ENCODE assay signal across 8 mouse cellular contexts in the genomic region with DNA sequence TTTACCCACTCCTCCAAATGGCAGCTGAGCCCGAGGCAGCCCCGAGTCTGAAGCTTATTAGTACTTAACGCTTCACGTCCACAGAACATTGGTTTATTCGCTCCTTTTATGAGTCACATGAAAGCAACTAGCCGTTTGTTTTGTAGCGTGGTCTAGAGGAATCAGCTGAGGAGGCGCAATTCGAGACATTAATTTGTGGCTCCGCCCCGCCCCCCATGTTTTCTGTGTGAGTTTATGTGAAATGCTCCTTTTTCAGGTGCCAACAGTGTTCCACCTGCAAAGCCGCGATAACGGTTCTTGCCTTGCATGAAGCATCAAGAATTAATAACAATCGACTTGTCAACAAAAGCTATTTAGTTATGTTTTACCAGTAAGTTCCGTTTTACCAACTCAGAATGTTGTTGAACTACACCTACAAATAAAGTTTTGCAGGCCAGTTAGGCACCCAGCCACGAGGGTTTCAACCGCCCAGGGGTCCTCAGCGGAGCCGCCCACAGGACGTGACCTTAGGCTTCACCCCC. TPM values are rescaled to one million over a fixed set of nuclear protein-coding genes. Genes with fewer than 3 reads are reported as not detected.
A peak's percentile ranks its signal among the peaks of the same experiment; 100 is the strongest.
DNase-seq lines count a peak whose midpoint lies in the region; ATAC-seq lines count a peak whose summit lies in the region.

No protein-coding gene starts in this region.

- 6% methylated on average over 21 of the region's 21 CpGs for WGBS in heart, embryonic 13.5 days
- 2% methylated on average over 21 of the region's 21 CpGs for WGBS in forebrain, embryonic 14.5 days
- WGBS in limb, embryonic 11.5 days: 3% methylated on average over 21 of the region's 21 CpGs
- 3% methylated on average over 21 of the region's 21 CpGs for WGBS in neural tube, embryonic 11.5 days

- peak overlapping the region; percentile 92 for H3K27ac ChIP-seq in heart, embryonic 13.5 days (replicated peaks)
- H3K27ac ChIP-seq in forebrain, embryonic 14.5 days (ENCODE audit: low read depth, low read length): peak overlapping the region; percentile 70; the same call in 1 of the 2 replicates
- H3K27ac ChIP-seq in limb, embryonic 11.5 days (replicated peaks; ENCODE audit: low read depth, low read length): peak overlapping the region; percentile 64
- H3K27ac ChIP-seq in neural tube, embryonic 11.5 days (ENCODE audit: low read depth, low read length): peak overlapping the region; percentile 79

- intact Hi-C loops in heart, postnatal 14 days (cut with DNase I): no loop called here
- intact Hi-C loops in left cerebral cortex, postnatal 10 days (cut with DNase I): no loop called here
- intact Hi-C loops in left cerebral cortex, postnatal 14 days (cut with DNase I): no loop called here

- peaks cover 13% of the 10 kb centered on the region for H3K4me1 ChIP-seq in heart, embryonic 13.5 days
- 0 out of 2 replicates have a peak, but pooled peaks cover 7% of the 10 kb centered on the region for H3K4me1 ChIP-seq in forebrain, embryonic 14.5 days (ENCODE audit: control insufficient read depth, insufficient read depth, low read length)
- 0 out of 2 replicates have a peak, but pooled peaks cover 4% of the 10 kb centered on the region for H3K4me1 ChIP-seq in limb, embryonic 11.5 days (ENCODE audit: control insufficient read depth, insufficient read depth, low read length)
- H3K4me1 ChIP-seq in neural tube, embryonic 11.5 days (ENCODE audit: control insufficient read depth, insufficient read depth, low read length): no peaks in the 10 kb centered on the region

- H3K4me3 ChIP-seq in heart, embryonic 13.5 days: peak overlapping the region; percentile 70
- H3K4me3 ChIP-seq in forebrain, embryonic 14.5 days (ENCODE audit: low read depth, low read length): peak overlapping the region; percentile 58
- peak overlapping the region; percentile 54 for H3K4me3 ChIP-seq in limb, embryonic 11.5 days (ENCODE audit: low read depth, low read length)
- H3K4me3 ChIP-seq in neural tube, embryonic 11.5 days (ENCODE audit: low read depth, low read length): peak overlapping the region; percentile 53

- no peak for ATAC-seq in heart, embryonic 13.5 days (ENCODE audit: extremely low read depth, insufficient number of reproducible peaks, low FRiP score, low TSS enrichment)
- peak; percentile 20; the same call in 1 of the 2 replicates for ATAC-seq in forebrain, embryonic 14.5 days
- ATAC-seq in limb, embryonic 11.5 days (ENCODE audit: insufficient number of reproducible peaks, low FRiP score, low TSS enrichment, low read depth): no peak
- no peak for ATAC-seq in neural tube, embryonic 11.5 days (ENCODE audit: insufficient read depth, low FRiP score, low TSS enrichment)

- peak overlapping the region; percentile 88 for H3K4me2 ChIP-seq in heart, embryonic 13.5 days
- peak overlapping the region; percentile 96 for H3K4me2 ChIP-seq in forebrain, embryonic 14.5 days (ENCODE audit: low read length)
- peak overlapping the region; percentile 92 for H3K4me2 ChIP-seq in limb, embryonic 11.5 days (ENCODE audit: low read depth, severe bottlenecking)
- peak overlapping the region; percentile 90 for H3K4me2 ChIP-seq in neural tube, embryonic 11.5 days (ENCODE audit: low read depth)

- no peaks in the 10 kb centered on the region for H3K9me3 ChIP-seq in heart, embryonic 13.5 days
- no peaks in the 10 kb centered on the region for H3K9me3 ChIP-seq in forebrain, embryonic 14.5 days (replicated peaks; ENCODE audit: control insufficient read depth, low read length)
- H3K9me3 ChIP-seq in limb, embryonic 11.5 days (ENCODE audit: control insufficient read depth, low read length): no peaks in the 10 kb centered on the region
- H3K9me3 ChIP-seq in neural tube, embryonic 11.5 days (ENCODE audit: control insufficient read depth, low read length): no peaks in the 10 kb centered on the region

- peaks cover 36% of the 10 kb centered on the region for H3K36me3 ChIP-seq in heart, embryonic 13.5 days
- H3K36me3 ChIP-seq in forebrain, embryonic 14.5 days (ENCODE audit: control insufficient read depth, insufficient read depth, low read length): peaks cover 12% of the 10 kb centered on the region; the same call in 1 of the 2 replicates
- peaks cover 1% of the 10 kb centered on the region; the same call in 1 of the 2 replicates for H3K36me3 ChIP-seq in limb, embryonic 11.5 days (ENCODE audit: control insufficient read depth, insufficient read depth, low read length)
- 0 out of 2 replicates have a peak, but pooled peaks cover 2% of the 10 kb centered on the region for H3K36me3 ChIP-seq in neural tube, embryonic 11.5 days (ENCODE audit: control insufficient read depth, insufficient read depth, low read length)

- peak overlapping the region; percentile 88 for H3K9ac ChIP-seq in heart, embryonic 13.5 days
- peak overlapping the region; percentile 79 for H3K9ac ChIP-seq in forebrain, embryonic 14.5 days (ENCODE audit: low read length)
- H3K9ac ChIP-seq in limb, embryonic 11.5 days (ENCODE audit: low read length): peak overlapping the region; percentile 77
- peak overlapping the region; percentile 80 for H3K9ac ChIP-seq in neural tube, embryonic 11.5 days (ENCODE audit: low read length)

- no peak for DNase-seq in heart, postnatal 14 days
- DNase-seq in Muller cell, postnatal 12 days (ENCODE audit: inconsistent ontology term): peak; percentile 82
- peak; percentile 66 for DNase-seq in forebrain, embryonic 14.5 days (ENCODE audit: low spot score)
- peak; percentile 64 for DNase-seq in limb, embryonic 11.5 days (ENCODE audit: low spot score)
- DNase-seq in neural tube, embryonic 11.5 days (ENCODE audit: low spot score): no peak
- no peak for DNase-seq in left cerebral cortex, postnatal 10 days (ENCODE audit: extremely low spot score in 1 of 2, low spot score in 2 of 2)
- DNase-seq in left cerebral cortex, postnatal 14 days (ENCODE audit: low spot score in 2 of 2): no peak

- H3K27me3 ChIP-seq in heart, embryonic 13.5 days (replicated peaks): no peaks in the 10 kb centered on the region
- no peaks in the 10 kb centered on the region for H3K27me3 ChIP-seq in forebrain, embryonic 14.5 days (replicated peaks; ENCODE audit: control insufficient read depth, insufficient read depth, low read length)
- H3K27me3 ChIP-seq in limb, embryonic 11.5 days (ENCODE audit: control insufficient read depth, insufficient read depth, low read length): no peaks in the 10 kb centered on the region
- no peaks in the 10 kb centered on the region for H3K27me3 ChIP-seq in neural tube, embryonic 11.5 days (ENCODE audit: control insufficient read depth, insufficient read depth, low read length)

RNA-seq across cellular contexts. Expression of a gene that starts 0.9 kb away (rescaled TPM):
- polyA plus RNA-seq in heart, embryonic 13.5 days (2015; fragmentation: Nextera tagmentation; extraction: Ambion mirVana): 42.0 and 43.5 TPM in 2 replicates
- total RNA-seq in heart, postnatal 14 days (2021): 1 to 10 TPM; 5.2 to 6.1 TPM
- 24.9 and 27.3 TPM in 2 replicates for polyA plus RNA-seq in forebrain, embryonic 14.5 days (2014; fragmentation: Nextera tagmentation; extraction: Ambion mirVana)
- polyA plus RNA-seq in limb, embryonic 11.5 days (2014; fragmentation: Nextera tagmentation; extraction: Ambion mirVana): 52.4 and 53.1 TPM in 2 replicates
- polyA plus RNA-seq in neural tube, embryonic 11.5 days (2014; fragmentation: Nextera tagmentation; extraction: Ambion mirVana): 36.7 and 41.4 TPM in 2 replicates
- total RNA-seq in left cerebral cortex, postnatal 10 days (2021): 1 to 10 TPM; 3.3 to 4.5 TPM
- total RNA-seq in left cerebral cortex, postnatal 14 days (2021): 1 to 10 TPM; 2.4 to 4.9 TPM

RNA-seq across cellular contexts. Expression of a gene that starts 23.8 kb away (rescaled TPM):
- polyA plus RNA-seq in heart, embryonic 13.5 days (2015; fragmentation: Nextera tagmentation; extraction: Ambion mirVana): 28.1 and 29.6 TPM in 2 replicates
- 10 to 100 TPM; 10.2 to 10.7 TPM for total RNA-seq in heart, postnatal 14 days (2021)
- polyA plus RNA-seq in forebrain, embryonic 14.5 days (2014; fragmentation: Nextera tagmentation; extraction: Ambion mirVana): 3.4 and 4.0 TPM in 2 replicates
- polyA plus RNA-seq in limb, embryonic 11.5 days (2014; fragmentation: Nextera tagmentation; extraction: Ambion mirVana): 38.5 and 41.8 TPM in 2 replicates
- polyA plus RNA-seq in neural tube, embryonic 11.5 days (2014; fragmentation: Nextera tagmentation; extraction: Ambion mirVana): 27.9 TPM in 2 replicates
- total RNA-seq in left cerebral cortex, postnatal 10 days (2021): 1 to 10 TPM; 3.2 to 3.7 TPM
- 1 to 10 TPM; 2.7 to 3.1 TPM for total RNA-seq in left cerebral cortex, postnatal 14 days (2021)

RNA-seq across cellular contexts. Expression of a gene that starts 36.2 kb away (rescaled TPM):
- 58.5 and 64.5 TPM in 2 replicates for polyA plus RNA-seq in heart, embryonic 13.5 days (2015; fragmentation: Nextera tagmentation; extraction: Ambion mirVana)
- total RNA-seq in heart, postnatal 14 days (2021): 10 to 100 TPM; 26.9 to 29.2 TPM
- 98.5 and 103 TPM in 2 replicates for polyA plus RNA-seq in forebrain, embryonic 14.5 days (2014; fragmentation: Nextera tagmentation; extraction: Ambion mirVana)
- polyA plus RNA-seq in limb, embryonic 11.5 days (2014; fragmentation: Nextera tagmentation; extraction: Ambion mirVana): 122 and 126 TPM in 2 replicates
- 124 and 126 TPM in 2 replicates for polyA plus RNA-seq in neural tube, embryonic 11.5 days (2014; fragmentation: Nextera tagmentation; extraction: Ambion mirVana)
- total RNA-seq in left cerebral cortex, postnatal 10 days (2021): 10 to 100 TPM; 88.4 to 93.1 TPM
- total RNA-seq in left cerebral cortex, postnatal 14 days (2021): 10 to 100 TPM; 69.4 to 72.0 TPM

RNA-seq across cellular contexts. Expression of a gene that starts 52.3 kb away (rescaled TPM):
- polyA plus RNA-seq in heart, embryonic 13.5 days (2015; fragmentation: Nextera tagmentation; extraction: Ambion mirVana): 5.8 and 6.0 TPM in 2 replicates
- total RNA-seq in heart, postnatal 14 days (2021): 1 to 10 TPM; 5.0 to 6.0 TPM
- polyA plus RNA-seq in forebrain, embryonic 14.5 days (2014; fragmentation: Nextera tagmentation; extraction: Ambion mirVana): 6.3 and 8.7 TPM in 2 replicates
- 6.8 and 7.8 TPM in 2 replicates for polyA plus RNA-seq in limb, embryonic 11.5 days (2014; fragmentation: Nextera tagmentation; extraction: Ambion mirVana)
- polyA plus RNA-seq in neural tube, embryonic 11.5 days (2014; fragmentation: Nextera tagmentation; extraction: Ambion mirVana): 8.1 and 8.9 TPM in 2 replicates
- 1 to 10 TPM; 3.6 to 5.8 TPM for total RNA-seq in left cerebral cortex, postnatal 10 days (2021)
- total RNA-seq in left cerebral cortex, postnatal 14 days (2021): 1 to 10 TPM; 4.4 to 7.4 TPM

Comparison
In these comparisons a context has a peak if more than half of its experiments do, and no peak if none do; other contexts are left out.
1. DNase-seq: peak in Muller cell, postnatal 12 days (single experiment), forebrain, embryonic 14.5 days (single experiment) and limb, embryonic 11.5 days (single experiment); none in heart, postnatal 14 days (0 of 2), neural tube, embryonic 11.5 days (single experiment), left cerebral cortex, postnatal 10 days (0 of 2) and left cerebral cortex, postnatal 14 days (0 of 2).
2. Peak in every context shown above with its lines, with median percentiles within 50 percentile points of each other: H3K27ac ChIP-seq, H3K4me2 ChIP-seq, H3K4me3 ChIP-seq and H3K9ac ChIP-seq.